Mouse (Mus musculus) midbrain, embryonic 13.5 days (tissue): ENCODE results near the gene Sntb2. TPM values are rescaled to one million over a fixed set of nuclear protein-coding genes. Genes with fewer than 3 reads are reported as not detected.
"Not testable (repeated sequence)": the region's sequence is repeated elsewhere in the genome, so short reads cannot be mapped to it uniquely, and the experiment has no call there.

Experiments used
- ATAC-seq: fragments of 200-750 bp; cut with Nextera tagmentation; 2 replicates; pipeline ENCODE4 v1.8.0; 2017; ENCODE audit warnings: mild to moderate bottlenecking, moderate TSS enrichment, moderate library complexity
- H3K27ac ChIP-seq: fragments of 300-500 bp; sonication (generic); 2 replicates; pipeline ENCODE4 v1.5.1; 2015; ENCODE audit warnings: inconsistent platforms, mild to moderate bottlenecking, moderate library complexity
- H3K27me3 ChIP-seq: fragments of 300-500 bp; sonication (generic); 2 replicates; pipeline ENCODE4 v1.6.1; 2015; ENCODE audit warnings: mild to moderate bottlenecking, inconsistent platforms
- H3K36me3 ChIP-seq: fragments of 300-500 bp; sonication (generic); 2 replicates; pipeline ENCODE4 v1.6.1; 2015; ENCODE audit warnings: mild to moderate bottlenecking, inconsistent platforms
- H3K4me1 ChIP-seq: fragments of 300-500 bp; sonication (generic); replicated peaks from 2 replicates; pipeline ENCODE4 v1.6.1; 2015; ENCODE audit warnings: inconsistent platforms
- H3K4me2 ChIP-seq: fragments of 300-500 bp; sonication (generic); replicated peaks from 2 replicates; pipeline ENCODE4 v1.6.1; 2015; ENCODE audit warnings: moderate library complexity, mild to moderate bottlenecking, inconsistent platforms
- H3K4me3 ChIP-seq: fragments of 300-500 bp; sonication (generic); replicated peaks from 2 replicates; pipeline ENCODE4 v1.5.1; 2015; ENCODE audit warnings: mild to moderate bottlenecking, inconsistent platforms
- H3K9ac ChIP-seq: fragments of 300-500 bp; sonication (generic); replicated peaks from 2 replicates; pipeline ENCODE4 v1.6.1; 2015; ENCODE audit warnings: mild to moderate bottlenecking, inconsistent platforms
- H3K9me3 ChIP-seq: fragments of 300-500 bp; sonication (generic); 2 replicates; pipeline ENCODE4 v1.6.1; 2016; ENCODE audit warnings: mild to moderate bottlenecking, inconsistent platforms
- WGBS: fragments of 180-500 bp; shearing (Covaris S2); methylation state at CpG from one replicate; pipeline ENCODE4 v1.1.7; 2015; 5-methylcytosine and 5-hydroxymethylcytosine counted together
- polyA plus RNA-seq: library from polyadenylated mRNA; unstranded; fragments of >200 nt; fragmentation: Nextera tagmentation; extraction: Ambion mirVana; gene quantifications from 2 replicates; pipeline ENCODE4 v1.2.1, GENCODE M21; 2015

The Sntb2 gene
- polyA plus RNA-seq, 1 experiment from 2014 or later: 6.7 TPM

DNA sequence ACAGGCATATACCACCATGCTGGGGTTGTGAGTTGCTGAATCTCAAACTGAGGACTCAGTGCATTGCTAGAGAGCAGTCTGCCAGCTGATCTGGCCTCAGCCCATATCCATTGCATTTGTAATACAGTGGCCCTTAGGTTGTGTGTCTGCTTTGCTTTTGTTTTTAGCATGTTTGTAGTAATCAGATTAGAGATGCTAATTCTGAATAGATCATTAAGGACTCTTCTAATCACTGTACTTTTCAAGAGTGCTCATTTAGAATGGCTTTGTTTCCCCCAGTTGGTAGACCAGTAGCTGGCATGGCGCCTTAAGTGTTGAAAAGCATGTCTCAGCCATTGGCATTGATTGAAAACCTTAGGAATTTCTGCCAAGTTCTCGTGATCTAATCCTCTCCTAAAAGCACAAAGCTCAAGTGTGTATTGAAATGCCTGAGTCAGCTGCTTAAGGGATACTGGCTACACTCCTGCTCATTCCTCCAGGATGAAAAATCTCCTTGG, 43.3 kb downstream of the Sntb2 start:
- H3K4me3 ChIP-seq: no peak overlapping the region

GRCm38 (mm10) chr8:106985404-106985821, 49.9 kb downstream of the Sntb2 start:
- H3K9ac ChIP-seq: no peak overlapping the region
- no peaks in the 10 kb centered on the region for H3K4me1 ChIP-seq
- no peak overlapping the region for H3K4me2 ChIP-seq
- WGBS: 69% methylated on average over 9 of the region's 9 CpGs
- no peak overlapping the region for H3K27ac ChIP-seq
- no peak for ATAC-seq
- no peaks in the 10 kb centered on the region for H3K36me3 ChIP-seq
- H3K4me3 ChIP-seq: no peak overlapping the region
- no peaks in the 10 kb centered on the region for H3K27me3 ChIP-seq
- H3K9me3 ChIP-seq: no peaks in the 10 kb centered on the region

More for the DNA sequence above, 43.3 kb downstream of the Sntb2 start:
- H3K4me2 ChIP-seq: no peak overlapping the region
- ATAC-seq: peak; percentile 81
- H3K27ac ChIP-seq: 0 out of 2 replicates have a peak overlapping the region, but pooled peaks have one; percentile 25
- H3K4me1 ChIP-seq: peaks cover 8% of the 10 kb centered on the region
- peaks cover 9% of the 10 kb centered on the region; the same call in 1 of the 2 replicates for H3K27me3 ChIP-seq
- 23% methylated on average over 2 of the region's 2 CpGs for WGBS
- no peaks in the 10 kb centered on the region for H3K36me3 ChIP-seq
- no peaks in the 10 kb centered on the region for H3K9me3 ChIP-seq
- no peak overlapping the region for H3K9ac ChIP-seq

- no peak overlapping the region for H3K27ac ChIP-seq
Measured at GRCm38 (mm10) chr8:106985951-106986350, 50.4 kb downstream of the Sntb2 start.

DNA sequence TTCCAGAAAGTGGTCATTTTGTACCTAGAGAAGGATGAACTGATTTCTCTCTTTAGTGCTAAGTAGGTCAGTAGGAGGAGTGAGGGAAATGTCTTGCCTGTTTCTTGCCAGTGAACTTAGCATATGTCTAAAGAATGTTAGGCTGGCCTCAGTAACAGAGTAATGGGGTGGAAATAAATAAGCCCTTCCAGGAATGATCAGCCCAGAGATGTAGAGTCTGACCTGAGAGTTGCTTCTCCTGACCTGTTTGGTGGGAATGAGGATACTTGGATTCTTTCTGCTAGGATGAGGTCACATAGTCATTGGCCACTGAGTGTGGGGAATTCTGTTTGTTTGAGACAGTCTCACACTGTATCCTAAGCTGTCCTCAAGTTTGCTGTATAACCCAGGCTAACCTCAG, 52.0 kb downstream of the Sntb2 start:
- Histone ChIP-seq H3K4me3 (no peak overlapping the region), H3K9ac (no peak overlapping the region), H3K36me3 (peaks cover 9% of the 10 kb centered on the region), H3K9me3 (no peaks in the 10 kb centered on the region), H3K27me3 (no peaks in the 10 kb centered on the region), H3K4me2 (no peak overlapping the region), H3K4me1 (no peaks in the 10 kb centered on the region), H3K27ac (no peak overlapping the region)
- ATAC-seq: no peak

More at GRCm38 (mm10) chr8:106985951-106986350, 50.4 kb downstream of the Sntb2 start:
- Histone ChIP-seq H3K4me2 (no peak overlapping the region), H3K4me1 (no peaks in the 10 kb centered on the region), H3K27me3 (no peaks in the 10 kb centered on the region), H3K9me3 (no peaks in the 10 kb centered on the region), H3K9ac (no peak overlapping the region), H3K4me3 (no peak overlapping the region), H3K36me3 (no peaks in the 10 kb centered on the region)
- ATAC-seq: no peak

DNA sequence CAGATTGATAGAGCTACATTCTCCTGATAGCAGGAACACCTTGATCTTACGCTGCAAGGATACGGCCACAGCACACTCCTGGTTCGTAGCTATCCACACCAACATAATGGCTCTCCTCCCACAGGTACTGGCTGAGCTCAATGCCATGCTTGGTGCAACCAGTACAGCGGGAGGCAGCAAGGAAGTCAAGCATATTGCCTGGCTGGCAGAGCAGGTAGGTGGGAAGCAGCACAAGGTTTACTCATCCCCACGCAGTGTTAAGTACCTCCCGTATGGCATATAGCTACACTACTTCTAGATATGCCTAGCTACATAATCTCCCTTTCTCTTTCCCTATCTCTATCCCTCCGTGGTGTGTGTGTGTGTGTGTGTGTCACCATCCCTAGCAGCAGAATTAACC, 55.8 kb downstream of the Sntb2 start:
- Histone ChIP-seq H3K27ac (no peak overlapping the region), H3K4me3 (no peak overlapping the region), H3K4me1 (no peaks in the 10 kb centered on the region), H3K9ac (no peak overlapping the region), H3K4me2 (no peak overlapping the region), H3K9me3 (no peaks in the 10 kb centered on the region), H3K36me3 (peaks cover 14% of the 10 kb centered on the region), H3K27me3 (no peaks in the 10 kb centered on the region)
- WGBS: 95% methylated on average over 7 of the region's 7 CpGs
- ATAC-seq: no peak

- not testable (repeated sequence) for H3K27me3 ChIP-seq, H3K4me1 ChIP-seq, H3K4me3 ChIP-seq, H3K4me2 ChIP-seq, H3K27ac ChIP-seq, H3K9me3 ChIP-seq, ATAC-seq, H3K9ac ChIP-seq
- WGBS: 92% methylated on average over 4 of the region's 4 CpGs
- H3K36me3 ChIP-seq: peaks cover 14% of the 10 kb centered on the region
Measured at GRCm38 (mm10) chr8:106996339-106996738, 60.8 kb downstream of the Sntb2 start.

DNA sequence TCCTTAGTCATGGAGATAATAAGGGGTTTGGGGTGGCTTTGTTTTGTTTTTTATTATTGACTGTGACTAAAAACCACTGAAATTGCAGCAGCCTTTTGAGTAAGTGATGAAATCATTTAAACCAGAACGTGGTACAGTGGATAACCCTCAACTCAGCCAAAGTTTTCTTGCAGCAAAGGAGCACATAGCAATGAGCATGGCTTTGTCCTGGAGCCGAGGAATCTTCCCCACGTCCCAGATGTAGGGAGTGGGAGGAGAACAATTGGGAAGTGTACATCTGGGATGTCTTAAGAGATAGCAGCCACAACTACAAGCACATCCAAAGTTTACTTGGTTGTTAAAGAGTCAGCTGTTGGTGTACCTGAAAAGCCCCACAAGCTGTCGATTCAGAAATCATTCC, 61.9 kb downstream of the Sntb2 start:
- no peak overlapping the region for H3K9ac ChIP-seq
- H3K27me3 ChIP-seq: no peaks in the 10 kb centered on the region
- ATAC-seq: no peak
- peaks cover 7% of the 10 kb centered on the region; the same call in 1 of the 2 replicates for H3K36me3 ChIP-seq
- no peak overlapping the region for H3K27ac ChIP-seq
- WGBS: 91% methylated on average over 4 of the region's 4 CpGs
- H3K4me1 ChIP-seq: no peaks in the 10 kb centered on the region
- H3K9me3 ChIP-seq: no peaks in the 10 kb centered on the region
- H3K4me3 ChIP-seq: no peak overlapping the region
- H3K4me2 ChIP-seq: no peak overlapping the region

DNA sequence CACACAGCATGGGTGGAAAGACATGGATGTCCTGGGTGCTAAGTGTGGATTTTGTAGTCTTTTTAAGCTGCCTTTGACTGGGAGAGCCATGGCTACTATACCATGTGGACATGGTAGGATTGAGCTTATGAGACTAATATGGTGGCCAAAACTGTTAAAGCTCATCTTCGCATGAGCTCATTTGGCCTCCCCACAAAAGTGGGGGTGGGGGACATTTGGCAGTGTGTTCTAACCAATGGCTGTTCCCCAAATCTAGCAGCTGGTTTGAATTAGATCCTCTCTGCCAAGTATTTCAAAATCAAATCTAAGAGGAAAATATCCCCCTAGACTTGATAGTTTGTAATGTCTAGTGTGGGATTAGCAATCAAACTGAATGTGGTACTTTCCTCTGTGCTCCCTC, 63.5 kb downstream of the Sntb2 start:
- H3K9me3 ChIP-seq: no peaks in the 10 kb centered on the region
- WGBS: 94% methylated on average over 1 of the region's 1 CpGs
- no peak overlapping the region for H3K4me2 ChIP-seq
- 0 out of 2 replicates have a peak, but pooled peaks cover 2% of the 10 kb centered on the region for H3K36me3 ChIP-seq
- no peak for ATAC-seq
- no peak overlapping the region for H3K4me3 ChIP-seq
- no peaks in the 10 kb centered on the region for H3K27me3 ChIP-seq
- no peak overlapping the region for H3K27ac ChIP-seq
- no peak overlapping the region for H3K9ac ChIP-seq
- no peaks in the 10 kb centered on the region for H3K4me1 ChIP-seq

DNA sequence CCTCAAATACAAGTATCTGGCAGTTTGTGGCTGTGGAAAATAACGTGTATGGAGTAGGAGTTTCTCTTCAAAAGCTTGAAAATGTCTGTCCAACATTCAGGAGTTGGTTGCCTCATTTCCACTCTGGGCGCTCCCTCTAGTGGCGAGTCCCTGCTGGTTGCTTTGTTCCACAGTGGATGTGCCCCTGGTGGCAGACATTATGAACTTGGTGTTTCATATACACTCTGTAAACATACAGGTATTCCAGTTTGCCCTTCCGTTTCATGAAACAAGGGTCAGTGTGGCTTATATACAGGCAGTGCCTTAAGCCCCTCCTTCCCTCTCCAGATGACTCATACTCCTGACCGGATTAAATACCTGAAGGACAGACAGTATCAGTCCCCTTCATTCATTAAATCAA, 67.0 kb downstream of the Sntb2 start:
- H3K4me1 ChIP-seq: no peaks in the 10 kb centered on the region
- peak; percentile 67; the same call in 1 of the 2 replicates for ATAC-seq
- no peak overlapping the region for H3K4me3 ChIP-seq
- no peak overlapping the region for H3K9ac ChIP-seq
- no peaks in the 10 kb centered on the region for H3K9me3 ChIP-seq
- H3K4me2 ChIP-seq: no peak overlapping the region
- no peak overlapping the region for H3K27ac ChIP-seq
- 34% methylated on average over 5 of the region's 5 CpGs for WGBS
- H3K36me3 ChIP-seq: 0 out of 2 replicates have a peak, but pooled peaks cover 2% of the 10 kb centered on the region
- H3K27me3 ChIP-seq: no peaks in the 10 kb centered on the region

GRCm38 (mm10) chr8:107007795-107008194, 72.2 kb downstream of the Sntb2 start:
- H3K9me3 ChIP-seq: no peaks in the 10 kb centered on the region
- no peaks in the 10 kb centered on the region for H3K27me3 ChIP-seq
- no peak for ATAC-seq
- WGBS: 95% methylated on average over 3 of the region's 3 CpGs
- no peak overlapping the region for H3K4me2 ChIP-seq
- no peaks in the 10 kb centered on the region for H3K4me1 ChIP-seq
- no peak overlapping the region for H3K9ac ChIP-seq
- no peak overlapping the region for H3K4me3 ChIP-seq
- peaks cover 29% of the 10 kb centered on the region for H3K36me3 ChIP-seq
- H3K27ac ChIP-seq: no peak overlapping the region

DNA sequence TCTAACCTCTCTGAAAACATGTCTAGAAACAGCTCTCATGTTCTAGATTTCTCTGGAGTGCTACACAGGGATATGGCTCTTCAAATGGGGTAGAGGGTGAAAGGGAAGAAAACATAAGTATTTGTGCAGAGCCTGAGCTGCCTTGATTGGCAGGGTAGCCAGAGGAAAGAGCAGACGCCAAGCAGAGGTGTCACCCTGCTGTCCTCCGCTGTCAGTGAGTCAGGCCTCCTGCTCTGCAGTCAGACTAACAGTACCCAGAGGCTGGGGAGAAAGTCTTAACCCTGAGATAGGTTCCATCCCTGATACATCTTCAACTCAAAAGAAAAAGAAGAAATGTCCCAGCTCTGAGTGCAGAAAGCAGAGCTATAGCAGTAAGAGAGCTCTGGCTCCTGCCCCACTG, 77.1 kb downstream of the Sntb2 start:
- Histone ChIP-seq H3K9me3 (no peaks in the 10 kb centered on the region), H3K27ac (no peak overlapping the region), H3K36me3 (peaks cover 32% of the 10 kb centered on the region), H3K27me3 (no peaks in the 10 kb centered on the region), H3K4me2 (no peak overlapping the region), H3K9ac (no peak overlapping the region), H3K4me3 (no peak overlapping the region), H3K4me1 (no peaks in the 10 kb centered on the region)
- no peak for ATAC-seq
- WGBS: 91% methylated on average over 2 of the region's 2 CpGs

DNA sequence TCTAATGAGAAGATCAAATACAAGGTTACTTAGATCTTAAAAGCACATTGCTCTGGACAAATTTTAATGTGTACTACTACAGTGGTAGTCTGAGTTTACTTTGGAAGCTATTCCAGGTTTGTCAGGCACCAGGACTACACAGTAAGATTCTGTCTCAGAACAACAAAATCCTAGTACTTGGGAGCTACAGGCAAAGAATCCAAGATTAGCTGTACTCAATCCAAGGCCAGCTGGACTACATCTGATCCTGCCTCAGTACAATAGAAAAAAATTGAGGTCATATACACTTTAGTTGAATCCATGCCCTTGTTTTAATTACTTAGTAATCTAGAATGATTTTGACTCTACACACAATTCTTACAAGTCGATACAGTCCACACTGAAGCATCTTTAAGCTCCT, 79.4 kb downstream of the Sntb2 start:
- Histone ChIP-seq H3K9me3 (no peaks in the 10 kb centered on the region), H3K27me3 (no peaks in the 10 kb centered on the region), H3K27ac (no peak overlapping the region), H3K4me2 (no peak overlapping the region), H3K36me3 (peaks cover 29% of the 10 kb centered on the region), H3K9ac (no peak overlapping the region), H3K4me3 (no peak overlapping the region), H3K4me1 (no peaks in the 10 kb centered on the region)
- WGBS: 100% methylated on average over 1 of the region's 1 CpGs
- no peak for ATAC-seq

- H3K9ac ChIP-seq: no peak overlapping the region
- H3K27me3 ChIP-seq: no peaks in the 10 kb centered on the region
- ATAC-seq: no peak
- 94% methylated on average over 8 of the region's 8 CpGs for WGBS
- H3K4me3 ChIP-seq: no peak overlapping the region
- no peaks in the 10 kb centered on the region for H3K4me1 ChIP-seq
- no peak overlapping the region for H3K27ac ChIP-seq
- H3K36me3 ChIP-seq: no peaks in the 10 kb centered on the region
- H3K4me2 ChIP-seq: no peak overlapping the region
- H3K9me3 ChIP-seq: no peaks in the 10 kb centered on the region
Measured at GRCm38 (mm10) chr8:107023479-107023878, 87.9 kb downstream of the Sntb2 start.
